Mouse (Mus musculus) ES-CJ7 (cell line): ENCODE data around the gene Rnf39.

Experiments
- DNase-seq: peaks from one replicate; pipeline ENCODE4 v3.0.0; 2011; ENCODE audit warnings: low read depth, low spot score

Rnf39 gene

GRCm38 (mm10) chr17:36942791-36943471 lies at the start of gene Rnf39:
Rnf39 (plus strand) TSS chr17:36942918.
- no peak for DNase-seq

GRCm38 (mm10) chr17:36893387-36893786 lies 49.3 kb upstream of the Rnf39 start:
- no peak for DNase-seq

- peak; percentile 66 for DNase-seq
These were observed 46.1 kb upstream of the Rnf39 start for GRCm38 (mm10) chr17:36896583-36896982.

DNA sequence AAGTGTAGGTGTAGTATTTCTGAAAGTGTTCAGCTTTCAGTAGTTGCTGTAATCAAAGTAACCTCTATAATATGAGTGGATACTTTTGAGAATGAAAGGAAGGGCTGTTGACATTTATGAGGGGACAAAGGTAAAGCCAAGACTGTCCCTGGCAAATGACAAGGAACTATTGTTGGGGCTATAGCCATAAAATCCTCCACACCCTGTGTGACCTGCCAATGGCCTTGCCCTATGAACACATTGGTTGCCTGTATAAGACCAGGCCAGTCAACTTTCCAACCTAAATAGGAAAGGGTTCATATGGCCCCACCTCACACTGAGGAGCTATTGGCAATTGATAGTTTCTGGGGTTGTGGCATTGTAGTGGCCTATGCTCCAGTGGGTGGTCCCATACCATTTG lies 45.7 kb upstream of the Rnf39 start:
- DNase-seq, result no peak

DNA sequence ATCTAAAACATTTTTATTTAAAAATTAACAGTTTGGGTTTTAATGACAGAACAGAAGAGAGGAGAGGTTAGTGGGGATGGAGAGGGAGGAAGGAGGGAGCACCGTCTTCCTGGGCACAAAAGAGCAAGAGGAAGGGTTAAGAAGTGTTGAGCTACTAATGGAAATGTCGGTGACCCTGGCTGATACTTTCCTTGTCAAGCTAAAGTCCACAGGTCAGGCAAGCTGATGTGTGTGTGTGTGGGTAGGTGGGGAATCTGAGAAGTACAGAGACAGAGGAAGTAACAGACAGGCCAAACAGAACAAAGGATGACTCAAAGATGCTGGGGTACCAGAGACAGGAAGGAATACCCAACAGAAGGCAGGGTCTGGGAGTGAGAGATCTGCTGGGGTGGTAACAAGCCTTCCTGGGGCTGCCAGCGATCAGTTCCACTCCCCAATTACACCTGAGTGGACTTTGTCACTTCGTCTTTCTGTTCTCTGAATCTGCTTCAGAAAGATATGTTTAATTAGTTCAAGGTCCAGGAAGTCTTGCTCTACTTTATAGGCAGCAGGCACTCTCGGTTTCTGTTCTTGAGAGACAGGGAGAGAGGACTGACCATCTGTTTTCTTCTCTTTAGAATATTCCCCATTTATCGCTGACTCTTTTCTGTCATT lies 45.0 kb upstream of the Rnf39 start, which contains the start of gene Trim31:
TSS of gene Trim31 (plus strand) at position 567 of the 654 bp plus-strand sequence.
- no peak for DNase-seq

DNA sequence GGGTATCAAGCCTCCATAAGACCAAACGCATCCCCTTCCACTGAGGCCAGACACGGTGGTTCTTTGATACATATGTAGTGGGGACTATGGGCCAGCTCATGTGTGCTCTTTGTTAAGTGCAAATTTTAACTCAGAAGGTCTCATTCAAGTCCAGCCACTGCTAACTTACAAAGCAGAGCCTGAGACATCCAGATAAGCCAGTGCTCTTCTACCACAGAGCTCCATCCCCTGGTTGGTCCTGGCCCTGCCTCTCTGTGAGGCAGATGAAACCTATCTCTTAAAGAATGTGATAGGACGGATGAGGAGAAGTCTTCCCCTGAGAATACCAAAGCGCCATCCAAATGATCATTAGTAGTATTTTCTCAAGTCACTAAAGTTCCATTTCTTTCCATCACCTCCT lies 43.3 kb upstream of the Rnf39 start:
- no peak for DNase-seq

- no peak for DNase-seq
These were observed 42.7 kb upstream of the Rnf39 start for GRCm38 (mm10) chr17:36900001-36900400.

DNA sequence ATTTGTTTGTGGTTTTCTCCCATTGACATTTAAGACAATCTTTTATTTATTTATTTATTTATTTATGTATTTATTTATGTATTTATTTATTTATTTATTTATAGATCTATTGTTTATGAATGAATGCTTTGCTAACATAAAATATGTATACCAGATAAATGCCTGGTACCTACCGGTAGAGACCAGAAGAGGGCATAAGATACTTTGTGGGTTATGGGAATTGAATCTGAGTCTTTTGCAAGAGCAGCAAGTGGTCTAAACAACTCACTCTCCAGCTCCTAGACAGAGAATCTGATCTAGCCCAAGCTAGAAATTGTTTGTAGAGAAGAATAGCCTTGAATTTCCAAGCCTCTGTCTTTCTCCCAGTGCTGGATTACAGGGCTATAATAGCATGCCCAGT lies 42.0 kb upstream of the Rnf39 start:
- no peak for DNase-seq

GRCm38 (mm10) chr17:36903651-36904050 lies 39.1 kb upstream of the Rnf39 start:
- no peak for DNase-seq

DNA sequence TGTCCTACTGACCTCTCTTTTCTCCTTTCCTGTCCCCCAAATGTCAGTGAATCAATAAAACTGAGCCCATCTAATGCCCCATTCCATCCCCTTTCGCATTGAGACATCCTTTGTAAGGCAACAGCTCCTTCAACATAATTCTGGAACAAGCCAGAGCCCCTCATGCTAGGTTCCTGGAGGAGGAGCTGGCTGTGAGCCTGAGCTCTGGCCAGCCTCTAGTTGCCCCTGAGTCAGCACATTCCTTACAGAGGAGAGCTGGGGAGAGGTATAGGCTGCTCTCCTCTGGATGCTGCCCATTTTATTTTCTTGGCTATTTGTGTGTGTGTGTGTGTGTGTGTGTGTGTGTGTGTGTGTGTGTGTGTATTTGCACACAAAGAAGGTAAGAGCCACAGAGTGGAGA lies 34.5 kb upstream of the Rnf39 start:
- no peak for DNase-seq

- DNase-seq, result no peak
These were observed 32.9 kb upstream of the Rnf39 start for GRCm38 (mm10) chr17:36909802-36910201.

- no peak for DNase-seq
These were observed 30.7 kb upstream of the Rnf39 start for GRCm38 (mm10) chr17:36912031-36912430.

- peak; percentile 81 for DNase-seq
These were observed 28.6 kb upstream of the Rnf39 start for GRCm38 (mm10) chr17:36914108-36914507.

- DNase-seq, result peak; percentile 75
These were observed 27.6 kb upstream of the Rnf39 start for GRCm38 (mm10) chr17:36915076-36915475.

DNA sequence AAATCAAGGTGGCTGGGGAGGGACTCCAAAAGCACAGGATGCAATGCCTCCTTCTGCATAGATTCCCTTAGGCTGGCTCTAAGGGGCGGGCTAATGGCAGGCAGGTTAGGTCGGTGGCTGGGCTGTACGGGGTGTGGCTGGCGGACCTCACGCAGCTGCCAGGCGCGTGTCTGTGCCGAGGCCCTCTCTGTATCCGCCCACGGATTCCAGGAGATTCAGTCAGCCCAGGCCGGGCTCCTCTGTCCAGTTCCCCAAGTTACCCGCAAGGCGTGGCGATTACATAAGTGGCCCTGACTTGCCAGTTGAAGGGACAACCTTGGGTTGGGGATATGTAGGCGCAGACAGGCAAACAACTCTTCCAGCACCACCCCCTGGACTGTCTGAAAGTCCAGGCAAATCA lies 22.5 kb upstream of the Rnf39 start:
- DNase-seq, result peak; percentile 56

DNA sequence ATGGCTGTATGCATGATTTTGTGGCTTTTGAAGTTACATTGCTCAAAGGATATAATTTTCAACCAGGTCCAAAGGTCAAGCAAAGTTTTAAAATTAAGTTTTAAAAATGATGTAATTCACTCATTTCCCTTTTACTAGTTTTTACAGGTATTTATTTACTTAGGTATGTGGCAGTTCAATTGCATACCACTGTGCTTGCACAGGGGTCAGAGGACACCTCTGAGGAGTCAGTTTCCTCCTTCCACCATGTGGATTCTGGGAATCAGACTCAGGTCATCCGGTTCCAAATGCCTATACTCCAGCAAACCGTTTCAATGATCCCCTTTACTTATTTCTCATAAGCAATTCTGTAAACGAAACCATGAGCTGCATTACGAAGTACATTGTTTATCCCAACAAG lies 20.0 kb upstream of the Rnf39 start:
- peak; percentile 27 for DNase-seq

DNA sequence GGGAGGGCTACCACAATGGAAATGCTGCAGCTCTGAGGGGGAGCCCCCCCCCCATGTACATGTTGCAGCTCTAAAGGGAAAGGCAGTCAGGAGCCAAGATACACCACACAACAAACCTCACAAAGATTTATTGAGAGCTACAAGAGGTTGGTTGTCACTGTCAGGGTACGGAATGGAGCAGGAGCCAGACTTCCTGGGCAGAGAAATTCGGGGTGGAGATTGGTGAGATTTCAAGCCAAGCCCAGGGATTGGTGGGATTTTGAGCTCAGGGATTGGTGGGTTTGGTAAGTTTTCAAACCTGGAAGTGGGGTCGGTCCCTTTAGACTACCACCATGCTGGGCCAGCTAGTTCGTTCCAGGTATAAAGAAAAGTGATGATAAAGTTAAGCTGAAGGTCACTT lies 19.2 kb upstream of the Rnf39 start:
- peak; percentile 87 for DNase-seq

DNA sequence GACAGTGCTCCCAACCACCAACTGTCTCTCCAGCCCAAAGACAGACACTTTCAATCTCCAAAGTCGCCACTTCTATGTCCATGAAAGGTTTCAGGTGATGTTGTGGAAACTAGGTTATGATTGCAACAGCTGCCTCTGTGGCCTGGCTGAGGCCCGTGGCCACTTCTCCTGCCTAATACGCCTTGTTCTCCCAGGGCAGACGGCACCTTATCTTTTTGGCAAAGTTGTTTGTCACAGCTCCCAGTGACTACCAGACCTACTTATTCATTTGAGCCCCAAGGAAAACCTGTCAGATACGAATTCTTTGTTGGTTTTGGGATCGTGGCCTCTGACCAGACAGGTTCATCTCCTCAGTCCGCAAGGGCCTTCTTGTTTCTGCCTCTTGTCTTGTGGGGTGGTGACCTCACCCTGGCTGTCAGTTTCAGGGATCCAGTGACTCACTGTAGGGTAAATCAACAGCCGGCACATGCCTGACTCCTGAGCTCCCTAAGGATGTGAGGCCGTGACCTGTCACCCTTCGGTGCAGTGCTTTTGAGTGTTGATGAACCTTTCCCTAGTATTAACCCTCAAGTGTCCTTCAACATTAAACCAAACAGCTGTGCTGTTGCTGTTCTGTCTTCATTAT lies 15.1 kb upstream of the Rnf39 start:
- DNase-seq, result peak; percentile 27

DNA sequence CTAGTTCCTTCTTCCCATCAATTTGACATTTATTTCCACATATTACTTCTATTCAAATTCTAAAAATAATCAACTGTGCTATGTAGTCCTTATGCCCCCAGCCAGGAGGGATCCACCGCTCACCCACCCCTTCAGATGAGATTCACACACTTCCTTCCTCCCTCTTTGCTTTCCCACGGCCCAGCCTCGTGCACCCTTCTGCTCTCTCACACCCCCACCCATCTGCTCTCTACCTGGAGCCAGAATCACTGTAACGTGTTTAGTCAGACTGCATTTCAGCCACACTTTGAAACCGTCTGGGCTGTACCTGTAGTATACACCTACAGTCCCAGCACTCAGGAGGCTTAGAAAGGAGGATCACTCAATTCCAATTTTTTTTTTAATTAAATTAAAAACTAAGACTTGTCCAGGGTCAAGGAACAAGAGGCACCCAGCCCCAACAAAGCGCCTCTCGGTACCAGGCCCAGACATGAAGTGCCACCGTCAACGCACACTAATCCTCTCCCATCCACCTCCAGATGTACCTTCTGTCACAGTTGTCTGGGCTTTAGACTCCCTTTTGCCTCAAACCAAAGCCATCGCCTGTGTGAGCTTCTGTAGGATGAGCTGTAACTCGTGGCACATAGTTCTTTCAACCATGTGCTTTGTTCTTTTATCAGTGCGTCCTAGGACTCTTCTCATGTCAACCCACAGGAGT lies 13.3 kb upstream of the Rnf39 start:
- no peak for DNase-seq

- peak; percentile 46 for DNase-seq
These were observed 12.5 kb upstream of the Rnf39 start for GRCm38 (mm10) chr17:36930233-36930632.

DNA sequence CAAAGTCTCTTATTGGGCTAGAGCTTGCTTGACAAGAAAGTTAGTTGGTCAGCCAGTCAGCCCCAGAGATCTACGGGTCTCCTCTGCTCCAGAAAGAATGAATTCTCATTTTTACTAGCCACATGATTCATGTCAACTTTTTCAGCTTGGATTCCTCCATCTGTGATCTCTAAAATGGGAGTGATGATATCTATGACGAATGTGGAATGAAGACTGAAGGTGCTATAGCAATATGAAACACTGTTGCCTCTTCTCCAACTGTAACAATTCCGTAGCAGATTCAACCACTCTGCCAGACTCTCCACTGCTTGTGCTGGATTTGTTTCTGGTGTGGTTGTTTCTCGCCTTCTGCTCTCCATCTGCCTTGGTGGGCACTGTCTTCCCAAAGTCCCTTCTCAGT lies 11.6 kb upstream of the Rnf39 start:
- DNase-seq, result no peak

- DNase-seq, result no peak
These were observed 10.9 kb upstream of the Rnf39 start for GRCm38 (mm10) chr17:36931806-36932205.
